Mouse (Mus musculus) CD4-positive, CD25-positive, alpha-beta regulatory T cell, adult 4 months (primary cell): ENCODE measurements around the gene Rab10. TPM values are rescaled to one million over a fixed set of nuclear protein-coding genes. Genes with fewer than 3 reads are reported as not detected.

ENCODE experiments used
- ATAC-seq: one replicate; pipeline ENCODE4 v1.8.0; 2017
- polyA plus RNA-seq, 2 experiments: library from polyadenylated mRNA; unstranded; fragments of 100-300 nt; shearing (Covaris generic); gene quantifications; one replicate each; pipeline ENCODE4 v1.2.1; 2017

Gene Rab10
- polyA plus RNA-seq, 2 experiments from 2014 or later, result 43.1 to 54.8 TPM

DNA sequence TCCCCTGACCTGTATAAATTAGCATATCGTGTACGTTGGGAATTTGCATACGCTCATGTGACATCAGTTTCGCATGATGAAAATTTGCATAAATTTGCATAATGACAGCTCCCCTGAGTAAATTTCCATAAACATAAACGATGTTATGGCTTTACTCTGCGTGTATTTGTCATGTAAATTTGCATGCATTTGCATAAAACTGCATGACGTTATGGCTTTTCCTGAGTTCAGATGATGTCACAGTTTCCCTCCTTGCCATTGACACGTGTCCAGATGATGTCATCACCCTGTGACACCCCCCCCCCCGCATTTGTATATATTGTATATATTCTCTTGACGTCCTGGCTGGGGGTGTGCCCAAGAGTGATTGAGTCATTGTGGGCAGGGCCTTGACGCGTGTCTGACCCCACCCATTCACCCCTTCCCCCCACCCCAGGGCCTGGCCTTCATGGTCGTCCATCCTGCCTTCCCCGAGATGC, 73.6 kb downstream of the Rab10 start:
- peak; percentile 14 for ATAC-seq

- ATAC-seq, result peak; percentile 53
These were observed 74.1 kb downstream of the Rab10 start for GRCm38 (mm10) chr12:3235646-3236161.

GRCm38 (mm10) chr12:3235124-3235631, 74.6 kb downstream of the Rab10 start:
- peak; percentile 76 for ATAC-seq

DNA sequence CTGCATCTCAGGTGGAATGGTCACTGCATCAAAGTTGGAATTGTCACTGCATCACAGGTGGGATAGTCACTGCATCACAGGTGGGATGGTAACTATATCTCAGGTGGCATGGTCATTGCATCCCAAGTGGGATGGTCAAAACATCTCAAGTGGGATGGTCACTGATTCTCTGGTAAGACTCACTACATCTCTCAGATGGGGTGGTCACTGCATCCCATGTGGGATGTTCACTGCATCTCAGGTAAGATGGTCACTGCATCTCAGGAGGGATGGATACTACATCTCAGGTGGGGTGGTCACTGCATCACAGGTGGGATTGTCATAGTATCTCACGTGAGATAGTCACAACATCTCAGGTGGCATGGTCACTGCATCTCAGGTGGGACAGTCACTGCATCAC, 75.7 kb downstream of the Rab10 start:
- ATAC-seq, result no peak

- no peak for ATAC-seq
These were observed 86.4 kb downstream of the Rab10 start for GRCm38 (mm10) chr12:3223352-3223751.

GRCm38 (mm10) chr12:3210181-3210580, 99.6 kb downstream of the Rab10 start:
- no peak for ATAC-seq

GRCm38 (mm10) chr12:3209163-3209562, 100.6 kb downstream of the Rab10 start:
- no peak for ATAC-seq

Other genes with a start within 250 kb of the Rab10 start
- gene Kif3c, start 55.2 kb upstream of the Rab10 start, polyA plus RNA-seq, result 1 to 10 TPM; 2.6 to 3.3 TPM
- 10 to 100 TPM; 55.6 to 64.8 TPM for gene Asxl2, start 116.9 kb upstream of the Rab10 start, polyA plus RNA-seq